In the genomic region with DNA sequence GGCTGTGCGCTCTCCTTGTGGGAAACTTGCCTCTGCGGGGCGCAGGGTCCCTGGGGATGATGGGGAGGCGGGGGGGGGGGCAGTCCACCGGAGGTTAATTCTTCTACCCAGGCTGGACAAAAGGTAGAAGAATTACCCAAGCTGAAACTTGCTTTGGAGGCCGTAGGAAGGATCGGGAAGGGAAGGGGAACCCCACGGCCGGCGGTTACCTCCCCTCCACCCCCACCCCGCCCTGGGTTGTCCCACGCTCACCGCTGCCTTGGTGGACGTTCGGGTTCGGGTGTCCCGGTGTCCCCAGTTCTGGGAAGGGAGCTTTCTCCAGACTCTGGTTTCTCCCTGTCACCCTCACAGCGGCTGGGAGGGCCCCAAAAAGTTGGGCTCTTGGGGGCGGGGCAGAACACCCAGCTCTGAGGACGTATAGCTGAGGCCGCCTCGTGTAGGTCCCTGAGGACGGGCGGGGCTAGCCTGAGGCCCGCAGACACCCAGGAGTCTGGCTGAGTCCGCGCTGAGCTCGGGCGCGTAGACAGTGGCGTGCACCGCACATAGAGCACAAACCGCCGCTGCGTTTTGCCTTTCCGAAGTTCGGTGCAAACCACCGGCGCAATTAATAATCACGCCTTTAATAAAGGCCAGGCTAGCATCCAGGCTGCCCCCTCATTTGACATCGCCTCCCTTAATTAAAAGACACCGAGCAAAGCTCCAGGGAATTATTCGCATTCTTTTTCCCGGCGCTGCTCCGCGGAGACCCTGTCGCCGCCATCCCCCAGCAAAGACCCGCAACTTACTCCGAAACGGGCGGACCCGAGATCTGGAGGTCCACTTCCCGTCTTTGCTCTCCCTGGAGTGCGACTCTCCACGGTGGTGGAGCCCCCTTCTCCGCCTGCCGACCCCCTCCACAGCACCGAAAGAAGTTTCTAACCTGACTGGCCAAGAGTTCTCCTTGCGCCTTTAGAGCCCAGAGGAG, we compare ENCODE assay signal across 8 mouse cellular contexts. TPM values are rescaled to one million over a fixed set of nuclear protein-coding genes. Genes with fewer than 3 reads are reported as not detected.
A peak's percentile ranks its signal among the peaks of the same experiment; 100 is the strongest.
DNase-seq lines count a peak whose midpoint lies in the region; ATAC-seq and TF ChIP-seq lines count a peak whose summit lies in the region.

No protein-coding gene starts in this region.

- H3K27ac ChIP-seq in left cerebral cortex, adult 2 months, result 0 out of 2 replicates have a peak overlapping the region, but pooled peaks have one; percentile 90
- H3K27ac ChIP-seq in forebrain, embryonic 16.5 days (ENCODE audit: low read length), result peak overlapping the region; percentile 92
- no peak overlapping the region for H3K27ac ChIP-seq in limb, embryonic 13.5 days
- H3K27ac ChIP-seq in midbrain, embryonic 16.5 days (ENCODE audit: low read length), result peak overlapping the region; percentile 79

- H3K4me1 ChIP-seq in forebrain, embryonic 16.5 days (replicated peaks; ENCODE audit: control insufficient read depth, insufficient read depth, low read length), result peaks cover 53% of the 10 kb centered on the region
- H3K4me1 ChIP-seq in limb, embryonic 13.5 days, result peaks cover 43% of the 10 kb centered on the region
- H3K4me1 ChIP-seq in midbrain, embryonic 16.5 days (ENCODE audit: control insufficient read depth, insufficient read depth, low read length), result peaks cover 40% of the 10 kb centered on the region

- peak; percentile 21 for ATAC-seq in activated CD4-positive, CD25-positive, alpha-beta regulatory T cell, adult 4 months
- peak; percentile 31; the same call in 1 of the 2 replicates for ATAC-seq in forebrain, embryonic 16.5 days
- ATAC-seq in limb, embryonic 13.5 days (ENCODE audit: low FRiP score, low read depth), result no peak
- ATAC-seq in midbrain, embryonic 16.5 days, result no peak

- H3K9me3 ChIP-seq in forebrain, embryonic 16.5 days (ENCODE audit: control insufficient read depth, low read length), result no peaks in the 10 kb centered on the region
- no peaks in the 10 kb centered on the region for H3K9me3 ChIP-seq in limb, embryonic 13.5 days
- H3K9me3 ChIP-seq in midbrain, embryonic 16.5 days (replicated peaks; ENCODE audit: control insufficient read depth, low read length, poor library complexity, severe bottlenecking), result no peaks in the 10 kb centered on the region

- peaks cover 5% of the 10 kb centered on the region; the same call in 1 of the 2 replicates for H3K27me3 ChIP-seq in forebrain, embryonic 16.5 days (replicated peaks; ENCODE audit: control insufficient read depth, insufficient read depth, low read length)
- peaks cover 100% of the 10 kb centered on the region for H3K27me3 ChIP-seq in limb, embryonic 13.5 days
- H3K27me3 ChIP-seq in midbrain, embryonic 16.5 days (ENCODE audit: control insufficient read depth, insufficient read depth, low read depth, low read length), result peaks cover 9% of the 10 kb centered on the region

- H3K9ac ChIP-seq in forebrain, embryonic 16.5 days (replicated peaks; ENCODE audit: low read depth, low read length), result peak overlapping the region; percentile 65
- H3K9ac ChIP-seq in limb, embryonic 13.5 days, result peak overlapping the region; percentile 70
- H3K9ac ChIP-seq in midbrain, embryonic 16.5 days (ENCODE audit: low read depth, low read length), result peak overlapping the region; percentile 75

- H3K36me3 ChIP-seq in forebrain, embryonic 16.5 days (ENCODE audit: control insufficient read depth, insufficient read depth), result no peaks in the 10 kb centered on the region
- no peaks in the 10 kb centered on the region for H3K36me3 ChIP-seq in limb, embryonic 13.5 days
- no peaks in the 10 kb centered on the region for H3K36me3 ChIP-seq in midbrain, embryonic 16.5 days (ENCODE audit: control insufficient read depth, insufficient read depth, low read length)

- under 1% methylated on average over 61 of the region's 61 CpGs for WGBS in forebrain, embryonic 16.5 days
- WGBS in limb, embryonic 13.5 days, result under 1% methylated on average over 61 of the region's 61 CpGs
- WGBS in midbrain, embryonic 16.5 days, result under 1% methylated on average over 60 of the region's 61 CpGs

- peak in 1 of 2 experiments; percentile 39 for DNase-seq in left cerebral cortex, adult 2 months (ENCODE audit: extremely low spot score in 1 of 2, low spot score in 2 of 2)
- DNase-seq in left cerebral cortex, adult 8-10 months (ENCODE audit: low spot score in 2 of 2), result no peak
- DNase-seq in ovary, postnatal 10 days (ENCODE audit: low spot score), result no peak
- no peak for DNase-seq in left cerebral cortex, postnatal 36 days (ENCODE audit: low spot score in 2 of 2)

- H3K4me2 ChIP-seq in forebrain, embryonic 16.5 days (ENCODE audit: low read length), result peak overlapping the region; percentile 81
- peak overlapping the region; percentile 99 for H3K4me2 ChIP-seq in limb, embryonic 13.5 days (replicated peaks)
- peak overlapping the region; percentile 98 for H3K4me2 ChIP-seq in midbrain, embryonic 16.5 days (ENCODE audit: low read length)

- no peak for TF ChIP-seq CTCF in left cerebral cortex, adult 2 months (IDR thresholded peaks at IDR 0.05)

- H3K4me3 ChIP-seq in left cerebral cortex, adult 2 months, result peak overlapping the region; percentile 92
- H3K4me3 ChIP-seq in forebrain, embryonic 16.5 days (replicated peaks; ENCODE audit: low read length), result peak overlapping the region; percentile 58
- H3K4me3 ChIP-seq in limb, embryonic 13.5 days, result peak overlapping the region; percentile 66
- H3K4me3 ChIP-seq in midbrain, embryonic 16.5 days (ENCODE audit: low read depth, low read length), result peak overlapping the region; percentile 60

- intact Hi-C loops in left cerebral cortex, adult 2 months (cut with DNase I), result loop anchor here (2.0 to 5.0 kb wide), 4 partner anchors 69 to 216 kb away; partner anchors contain the start of gene Med27
- intact Hi-C loops in left cerebral cortex, postnatal 36 days (cut with DNase I), result loop anchor here (5.0 kb wide), 1 partner anchor 96 kb away; the partner anchor contains the start of gene Med27

RNA-seq across cellular contexts. Expression of gene Ntng2, which starts 1.4 kb away (rescaled TPM):
- 10 to 100 TPM; 82.4 to 90.1 TPM for total RNA-seq in left cerebral cortex, adult 2 months (2021)
- total RNA-seq in left cerebral cortex, adult 8-10 months (2022), result 10 to 100 TPM; 71.9 to 82.7 (median 78.9) TPM
- polyA plus RNA-seq in activated CD4-positive, CD25-positive, alpha-beta regulatory T cell, adult 4 months (2017; shearing (Covaris generic)), result 1 to 10 TPM; 3.8 to 5.7 TPM
- 9.1 and 10.3 TPM in 2 replicates for polyA plus RNA-seq in forebrain, embryonic 16.5 days (2015; fragmentation: Nextera tagmentation; extraction: Ambion mirVana)
- polyA plus RNA-seq in limb, embryonic 13.5 days (2015; fragmentation: Nextera tagmentation; extraction: Ambion mirVana), result 0.31 and 0.50 TPM in 2 replicates
- polyA plus RNA-seq in midbrain, embryonic 16.5 days (2015; fragmentation: Nextera tagmentation; extraction: Ambion mirVana), result 10.6 and 11.0 TPM in 2 replicates
- total RNA-seq in left cerebral cortex, postnatal 36 days (2021), result 100 to 1,000 TPM in 1 of 2 experiments, 10 to 100 TPM in 1; 96.5 to 102 TPM

Comparison
In these comparisons a context has a peak if more than half of its experiments do, and no peak if none do; other contexts are left out.
1. ATAC-seq: peak in activated CD4-positive, CD25-positive, alpha-beta regulatory T cell, adult 4 months (single experiment) and forebrain, embryonic 16.5 days (single experiment); none in limb, embryonic 13.5 days (single experiment) and midbrain, embryonic 16.5 days (single experiment).
2. Peak in every context shown above with its lines, with median percentiles within 50 percentile points of each other: H3K4me3 ChIP-seq, H3K4me2 ChIP-seq and H3K9ac ChIP-seq.